Mouse (Mus musculus): ENCODE results near the gene Knl1. TPM values are rescaled to one million over a fixed set of nuclear protein-coding genes. Genes with fewer than 3 reads are reported as not detected.
A peak's percentile ranks its signal among the peaks of the same experiment; 100 is the strongest.

Knl1 gene
- total RNA-seq, 1 experiment = 31.4 TPM

DNA sequence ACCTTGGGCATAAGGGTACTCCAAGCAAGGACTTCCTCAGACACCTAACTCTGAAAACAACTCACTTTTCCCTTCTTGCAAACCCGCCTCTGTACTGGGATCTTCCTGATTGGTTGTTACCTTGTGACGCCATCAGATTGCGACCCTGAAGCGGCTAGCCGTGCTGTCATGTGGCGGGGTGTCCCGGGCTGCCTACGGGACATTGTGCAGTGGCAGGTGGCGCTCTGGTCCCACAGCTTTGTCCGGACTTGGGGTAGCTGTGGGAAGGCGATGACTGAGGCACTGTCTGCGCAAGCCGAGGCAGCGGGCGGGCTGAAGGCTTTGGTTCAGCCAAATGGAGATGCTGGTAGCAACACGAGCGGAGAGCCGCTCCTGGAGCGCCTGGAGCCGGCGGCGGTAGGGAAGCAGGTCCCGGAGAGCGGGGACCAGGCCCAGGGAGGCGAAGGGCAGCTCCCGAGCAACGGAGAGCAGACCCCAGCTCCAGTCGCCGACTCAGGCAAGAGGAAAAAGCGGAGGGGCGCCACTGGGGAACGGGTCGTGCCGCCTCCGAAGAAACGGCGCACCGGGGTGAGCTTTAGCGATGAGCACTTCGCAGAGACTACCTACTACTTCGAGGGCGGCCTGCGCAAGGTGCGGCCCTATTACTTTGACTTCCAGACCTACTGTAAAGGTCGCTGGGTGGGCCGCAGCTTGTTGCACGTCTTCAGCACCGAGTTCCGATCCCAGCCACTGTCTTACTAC, 12.1 kb upstream of the Knl1 start, which contains the start of gene Rpusd2:
TSS of gene Rpusd2 (plus strand) at position 135 of the 741 bp plus-strand sequence.
- H3K9me3 ChIP-seq (ENCODE audit: control insufficient read depth, insufficient read depth, low read depth, low read length) = no peaks in the 10 kb centered on the region
- H3K4me1 ChIP-seq (ENCODE audit: control insufficient read depth in 2 of 2, insufficient read depth in 2 of 2, low read length in 2 of 2, poor library complexity in 1 of 2) = peaks cover 0 to 4% of the 10 kb centered on the region in 2 experiments; a peak in 2 of 4 replicates
- H3K36me3 ChIP-seq (ENCODE audit: control insufficient read depth, insufficient read depth, low read length, poor library complexity, severe bottlenecking) = peaks cover 20% of the 10 kb centered on the region
- peak within 1 kb of the TSS; percentile 87 for H3K9ac ChIP-seq (ENCODE audit: insufficient read depth, low read depth, low read length, poor library complexity, severe bottlenecking)
- H3K4me3 ChIP-seq (ENCODE audit: insufficient read depth in 1 of 2, low read depth in 1 of 2, low read length in 2 of 2, poor library complexity in 1 of 2, severe bottlenecking in 1 of 2) = peak within 1 kb of the TSS; percentile 85 to 90
- in situ Hi-C loops (cut with MboI; ENCODE audit: low sequenced_read_pairs in 2 of 2, unreplicated experiment in 2 of 2) = no loop called here
- TF ChIP-seq ZNF384 (IDR thresholded peaks at IDR 0.05; ENCODE audit: low read depth, low read length) = no peak
- TF ChIP-seq MAFK (IDR thresholded peaks at IDR 0.05; ENCODE audit: insufficient read depth, low read depth, low read length) = no peak
- 0 out of 2 replicates have a peak, but pooled peaks have one; percentile 25 for TF ChIP-seq CHD2 (IDR thresholded peaks at IDR 0.05; ENCODE audit: low read depth, low read length)
- TF ChIP-seq HCFC1 (IDR thresholded peaks at IDR 0.05; ENCODE audit: borderline replicate concordance, insufficient read depth, low read length) = peak; percentile 80
- no peak for TF ChIP-seq ZC3H11A (IDR thresholded peaks at IDR 0.05; ENCODE audit: borderline replicate concordance, low read depth, low read length)
- peak within 1 kb of the TSS; percentile 5; the same call in 1 of the 2 replicates for H3K27ac ChIP-seq (ENCODE audit: insufficient read depth, low read depth, low read length, poor library complexity, severe bottlenecking)
- DNase-seq (ENCODE audit: low read depth, low spot score) = peak; percentile 96

DNA sequence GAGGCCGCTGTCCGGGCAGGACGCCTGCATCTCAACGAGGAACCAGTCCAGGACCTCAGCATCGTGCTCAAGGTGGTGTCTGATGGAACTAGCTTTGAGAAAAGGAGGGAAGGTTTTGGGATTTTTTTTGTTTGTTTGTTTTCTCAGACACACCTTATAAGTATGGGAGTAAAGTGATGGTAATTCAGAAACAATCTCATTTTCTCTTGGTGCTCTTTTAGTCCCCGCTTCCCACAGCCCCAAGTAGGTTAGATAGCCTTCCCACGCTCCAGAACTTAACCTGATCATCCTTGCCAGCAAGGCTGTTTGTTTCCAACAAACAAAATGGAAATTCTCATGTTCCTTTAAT, 11.5 kb upstream of the Knl1 start:
- no peak for TF ChIP-seq CHD2 (IDR thresholded peaks at IDR 0.05; ENCODE audit: low read depth, low read length)
- no peak for TF ChIP-seq HCFC1 (IDR thresholded peaks at IDR 0.05; ENCODE audit: borderline replicate concordance, insufficient read depth, low read length)
- TF ChIP-seq ZNF384 (IDR thresholded peaks at IDR 0.05; ENCODE audit: low read depth, low read length) = no peak
- no peak for TF ChIP-seq MAFK (IDR thresholded peaks at IDR 0.05; ENCODE audit: insufficient read depth, low read depth, low read length)
- no peak for TF ChIP-seq ZC3H11A (IDR thresholded peaks at IDR 0.05; ENCODE audit: borderline replicate concordance, low read depth, low read length)
- peaks cover 22% of the 10 kb centered on the region for H3K36me3 ChIP-seq (ENCODE audit: control insufficient read depth, insufficient read depth, low read length, poor library complexity, severe bottlenecking)
- no peak overlapping the region for H3K27ac ChIP-seq (ENCODE audit: insufficient read depth, low read depth, low read length, poor library complexity, severe bottlenecking)
- H3K4me3 ChIP-seq (ENCODE audit: insufficient read depth in 1 of 2, low read depth in 1 of 2, low read length in 2 of 2, poor library complexity in 1 of 2, severe bottlenecking in 1 of 2) = peak overlapping the region; percentile 85 to 90
- no peak for DNase-seq (ENCODE audit: low read depth, low spot score)
- peaks cover 0 to 4% of the 10 kb centered on the region in 2 experiments; a peak in 2 of 4 replicates for H3K4me1 ChIP-seq (ENCODE audit: control insufficient read depth in 2 of 2, insufficient read depth in 2 of 2, low read length in 2 of 2, poor library complexity in 1 of 2)
- peak overlapping the region; percentile 87 for H3K9ac ChIP-seq (ENCODE audit: insufficient read depth, low read depth, low read length, poor library complexity, severe bottlenecking)
- H3K9me3 ChIP-seq (ENCODE audit: control insufficient read depth, insufficient read depth, low read depth, low read length) = no peaks in the 10 kb centered on the region
- in situ Hi-C loops (cut with MboI; ENCODE audit: low sequenced_read_pairs in 2 of 2, unreplicated experiment in 2 of 2) = no loop called here

- H3K9ac ChIP-seq (ENCODE audit: insufficient read depth, low read depth, low read length, poor library complexity, severe bottlenecking) = no peak overlapping the region
- no peak for DNase-seq (ENCODE audit: low read depth, low spot score)
- peaks cover 2 to 4% of the 10 kb centered on the region in 2 experiments; a peak in 1 of 4 replicates for H3K4me1 ChIP-seq (ENCODE audit: control insufficient read depth in 2 of 2, insufficient read depth in 2 of 2, low read length in 2 of 2, poor library complexity in 1 of 2)
- H3K9me3 ChIP-seq (ENCODE audit: control insufficient read depth, insufficient read depth, low read depth, low read length) = no peaks in the 10 kb centered on the region
- H3K4me3 ChIP-seq (ENCODE audit: insufficient read depth in 1 of 2, low read depth in 1 of 2, low read length in 2 of 2, poor library complexity in 1 of 2, severe bottlenecking in 1 of 2) = no peak overlapping the region
- H3K27ac ChIP-seq (ENCODE audit: insufficient read depth, low read depth, low read length, poor library complexity, severe bottlenecking) = no peak overlapping the region
- peaks cover 22% of the 10 kb centered on the region for H3K36me3 ChIP-seq (ENCODE audit: control insufficient read depth, insufficient read depth, low read length, poor library complexity, severe bottlenecking)
- in situ Hi-C loops (cut with MboI; ENCODE audit: low sequenced_read_pairs in 2 of 2, unreplicated experiment in 2 of 2) = no loop called here
- no peak for TF ChIP-seq ZC3H11A (IDR thresholded peaks at IDR 0.05; ENCODE audit: borderline replicate concordance, low read depth, low read length)
- TF ChIP-seq HCFC1 (IDR thresholded peaks at IDR 0.05; ENCODE audit: borderline replicate concordance, insufficient read depth, low read length) = no peak
Observed at GRCm38 (mm10) chr2:119040882-119041281, 6.0 kb upstream of the Knl1 start.

GRCm38 (mm10) chr2:119045163-119045562, 1.8 kb upstream of the Knl1 start:
- no peak overlapping the region for H3K9ac ChIP-seq (ENCODE audit: insufficient read depth, low read depth, low read length, poor library complexity, severe bottlenecking)
- H3K4me1 ChIP-seq (ENCODE audit: control insufficient read depth in 2 of 2, insufficient read depth in 2 of 2, low read length in 2 of 2, poor library complexity in 1 of 2) = peaks cover 0 to 5% of the 10 kb centered on the region in 2 experiments; a peak in 1 of 4 replicates
- H3K9me3 ChIP-seq (ENCODE audit: control insufficient read depth, insufficient read depth, low read depth, low read length) = no peaks in the 10 kb centered on the region
- H3K4me3 ChIP-seq (ENCODE audit: insufficient read depth in 1 of 2, low read depth in 1 of 2, low read length in 2 of 2, poor library complexity in 1 of 2, severe bottlenecking in 1 of 2) = no peak overlapping the region
- DNase-seq (ENCODE audit: low read depth, low spot score) = no peak
- in situ Hi-C loops (cut with MboI; ENCODE audit: low sequenced_read_pairs in 2 of 2, unreplicated experiment in 2 of 2) = no loop called here
- H3K27ac ChIP-seq (ENCODE audit: insufficient read depth, low read depth, low read length, poor library complexity, severe bottlenecking) = no peak overlapping the region
- no peak for TF ChIP-seq ZC3H11A (IDR thresholded peaks at IDR 0.05; ENCODE audit: borderline replicate concordance, low read depth, low read length)
- no peak for TF ChIP-seq MAFK (IDR thresholded peaks at IDR 0.05; ENCODE audit: insufficient read depth, low read depth, low read length)
- no peaks in the 10 kb centered on the region; the same call in 1 of the 2 replicates for H3K36me3 ChIP-seq (ENCODE audit: control insufficient read depth, insufficient read depth, low read length, poor library complexity, severe bottlenecking)

Data from ES-E14 (cell line).